Mouse (Mus musculus) midbrain, embryonic 15.5 days (tissue): ENCODE results near the gene Atp6v0c. TPM values are rescaled to one million over a fixed set of nuclear protein-coding genes. Genes with fewer than 3 reads are reported as not detected.
A peak's percentile ranks its signal among the peaks of the same experiment; 100 is the strongest.

Experiments used
- ATAC-seq: fragments of 200-750 bp; cut with Nextera tagmentation; replicated peaks from 2 replicates; pipeline ENCODE4 v1.8.0; 2017; ENCODE audit warnings: moderate TSS enrichment
- H3K27ac ChIP-seq: fragments of 300-500 bp; sonication (generic); 2 replicates; pipeline ENCODE4 v1.5.1; 2015; ENCODE audit warnings: mild to moderate bottlenecking, inconsistent platforms
- H3K27me3 ChIP-seq: fragments of 300-500 bp; sonication (generic); replicated peaks from 2 replicates; pipeline ENCODE4 v1.6.1; 2015; ENCODE audit warnings: inconsistent platforms
- H3K36me3 ChIP-seq: fragments of 300-500 bp; sonication (generic); replicated peaks from 2 replicates; pipeline ENCODE4 v1.6.1; 2015; ENCODE audit warnings: inconsistent platforms
- H3K4me1 ChIP-seq: fragments of 300-500 bp; sonication (generic); 2 replicates; pipeline ENCODE4 v1.6.1; 2015; ENCODE audit warnings: inconsistent platforms
- H3K4me2 ChIP-seq: fragments of 300-500 bp; sonication (generic); 2 replicates; pipeline ENCODE4 v1.6.1; 2015; ENCODE audit warnings: inconsistent platforms, mild to moderate bottlenecking, moderate library complexity
- H3K4me3 ChIP-seq: fragments of 300-500 bp; sonication (generic); 2 replicates; pipeline ENCODE4 v1.5.1; 2015; ENCODE audit warnings: mild to moderate bottlenecking, inconsistent platforms
- H3K9ac ChIP-seq: fragments of 300-500 bp; sonication (generic); 2 replicates; pipeline ENCODE4 v1.6.1; 2015; ENCODE audit warnings: mild to moderate bottlenecking, inconsistent platforms
- H3K9me3 ChIP-seq: fragments of 300-500 bp; sonication (generic); 2 replicates; pipeline ENCODE4 v1.6.1; 2016; ENCODE audit warnings: inconsistent platforms
- WGBS: fragments of 180-500 bp; shearing (Covaris S2); methylation state at CpG from one replicate; pipeline ENCODE4 v1.1.7; 2015; ENCODE audit warnings: mixed read lengths; 5-methylcytosine and 5-hydroxymethylcytosine counted together
- polyA plus RNA-seq: library from polyadenylated mRNA; unstranded; fragments of >200 nt; fragmentation: Nextera tagmentation; extraction: Ambion mirVana; gene quantifications from 2 replicates; pipeline ENCODE4 v1.2.1, GENCODE M21; 2015

The Atp6v0c gene
- polyA plus RNA-seq, 1 experiment from 2014 or later: 1,357 TPM

DNA sequence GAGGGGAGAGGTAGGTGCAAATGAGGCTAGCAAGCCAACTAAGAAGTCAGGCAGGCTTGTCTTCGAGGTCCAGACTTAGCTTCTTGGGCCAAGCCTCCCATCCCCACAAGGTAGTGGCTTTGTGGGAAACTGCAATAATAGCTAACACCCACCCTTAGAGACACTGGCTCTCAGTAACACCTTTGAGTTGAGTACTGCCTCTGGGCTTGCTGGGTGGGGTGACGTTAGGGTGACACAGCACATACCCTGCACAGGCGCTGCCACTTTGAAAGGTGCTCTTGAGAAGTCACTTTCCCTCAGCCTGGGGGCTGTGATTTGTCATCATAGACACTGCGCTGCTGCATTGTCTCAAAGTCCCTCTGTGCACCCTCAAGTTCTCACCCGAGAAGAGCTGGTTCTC is 24.3 kb upstream of the Atp6v0c start:
- Histone ChIP-seq H3K27ac (no peak overlapping the region), H3K27me3 (no peaks in the 10 kb centered on the region), H3K9ac (no peak overlapping the region), H3K4me2 (no peak overlapping the region), H3K4me1 (0 out of 2 replicates have a peak, but pooled peaks cover 2% of the 10 kb centered on the region), H3K36me3 (0 out of 2 replicates have a peak, but pooled peaks cover 3% of the 10 kb centered on the region), H3K4me3 (no peak overlapping the region), H3K9me3 (no peaks in the 10 kb centered on the region)
- ATAC-seq: no peak
- WGBS: 94% methylated on average over 5 of the region's 5 CpGs

DNA sequence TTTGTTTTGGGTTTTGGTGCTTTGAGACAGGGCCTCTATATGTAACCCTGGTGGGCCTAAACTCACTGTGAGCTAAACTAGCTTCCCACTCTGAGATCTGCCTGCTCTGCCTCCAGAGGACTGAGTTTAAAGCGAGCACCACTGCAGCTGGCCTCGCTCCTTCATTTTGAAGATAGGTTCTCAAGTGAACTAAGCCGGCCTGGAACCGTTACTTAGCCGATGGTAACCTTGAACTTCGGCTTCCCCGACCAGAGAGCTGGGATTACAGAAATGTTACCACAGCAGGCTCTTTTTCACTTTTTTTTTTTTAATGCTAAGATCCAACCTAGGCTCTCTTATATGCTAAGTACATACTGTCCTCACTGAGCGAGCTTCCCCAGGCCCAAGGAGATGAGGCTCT is 23.8 kb upstream of the Atp6v0c start:
- Histone ChIP-seq H3K9ac (no peak overlapping the region), H3K9me3 (no peaks in the 10 kb centered on the region), H3K4me2 (no peak overlapping the region), H3K27me3 (no peaks in the 10 kb centered on the region), H3K4me3 (no peak overlapping the region), H3K27ac (no peak overlapping the region), H3K36me3 (0 out of 2 replicates have a peak, but pooled peaks cover 3% of the 10 kb centered on the region), H3K4me1 (0 out of 2 replicates have a peak, but pooled peaks cover 2% of the 10 kb centered on the region)
- WGBS: 86% methylated on average over 8 of the region's 8 CpGs
- ATAC-seq: no peak

DNA sequence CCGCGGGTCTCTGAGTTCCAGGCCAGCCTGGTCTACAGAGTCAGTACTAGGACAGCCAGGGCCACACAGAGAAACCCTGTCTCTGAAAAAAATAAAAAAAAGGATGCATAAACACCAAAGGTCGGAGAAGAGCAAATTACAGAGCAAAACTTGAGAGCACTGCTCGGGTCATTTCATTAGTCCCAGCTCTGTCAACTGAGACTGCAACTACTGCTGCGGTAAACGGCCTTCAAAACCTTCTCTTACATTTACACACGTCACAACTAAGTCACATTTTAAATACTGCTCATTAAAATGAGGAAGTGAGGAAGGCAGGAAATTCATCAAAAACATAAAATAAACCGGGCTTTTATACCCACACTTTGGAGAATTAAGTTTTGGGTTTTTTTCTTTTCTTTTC is 23.3 kb upstream of the Atp6v0c start:
- Histone ChIP-seq H3K4me2 (no peak overlapping the region), H3K4me3 (no peak overlapping the region), H3K27ac (no peak overlapping the region), H3K27me3 (no peaks in the 10 kb centered on the region), H3K4me1 (0 out of 2 replicates have a peak, but pooled peaks cover 2% of the 10 kb centered on the region), H3K9me3 (no peaks in the 10 kb centered on the region), H3K9ac (no peak overlapping the region), H3K36me3 (peaks cover 3% of the 10 kb centered on the region; the same call in 1 of the 2 replicates)
- ATAC-seq: no peak
- WGBS: 81% methylated on average over 8 of the region's 8 CpGs

DNA sequence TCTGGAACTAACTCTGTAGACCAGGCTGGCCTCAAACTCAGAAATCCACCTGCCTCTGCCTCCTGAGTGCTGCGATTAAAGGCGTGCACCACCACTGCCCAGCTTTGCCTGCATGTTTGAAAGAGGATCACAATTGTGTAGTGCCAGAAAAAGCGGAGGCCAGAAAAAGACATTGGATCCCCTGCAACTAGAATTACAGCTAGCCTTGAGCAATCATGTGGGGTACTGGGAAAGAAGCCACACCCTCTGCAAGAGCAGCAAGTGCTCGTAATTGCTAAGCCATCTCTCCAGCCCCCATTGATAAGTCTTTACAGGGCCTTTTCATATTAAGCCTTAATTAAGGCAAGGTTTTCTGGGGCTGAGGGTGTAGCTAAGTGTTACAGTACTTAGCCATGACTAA is 22.0 kb upstream of the Atp6v0c start:
- Histone ChIP-seq H3K4me1 (no peaks in the 10 kb centered on the region), H3K9ac (no peak overlapping the region), H3K27ac (no peak overlapping the region), H3K4me3 (no peak overlapping the region), H3K27me3 (no peaks in the 10 kb centered on the region), H3K9me3 (no peaks in the 10 kb centered on the region), H3K4me2 (no peak overlapping the region), H3K36me3 (peaks cover 3% of the 10 kb centered on the region; the same call in 1 of the 2 replicates)
- no peak for ATAC-seq
- 75% methylated on average over 4 of the region's 4 CpGs for WGBS

DNA sequence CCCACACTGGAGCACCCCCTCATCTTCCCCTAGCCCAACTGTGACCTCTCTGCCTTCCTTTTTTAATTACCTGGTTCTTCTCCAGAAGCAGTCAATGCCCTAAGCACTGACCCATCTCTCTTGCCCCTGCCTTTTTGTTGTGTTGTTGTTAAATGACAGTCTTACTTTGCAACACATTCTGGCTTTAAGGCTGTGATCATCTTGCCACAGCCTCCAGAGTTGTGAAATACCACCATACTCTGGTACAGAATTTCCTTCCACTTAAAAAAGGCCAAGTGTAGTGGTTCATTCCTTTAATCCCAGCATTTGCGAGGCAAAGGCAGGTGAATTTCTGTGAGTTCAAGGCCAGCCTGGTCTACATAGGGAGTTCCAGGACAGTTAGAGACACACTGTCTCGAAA is 21.4 kb upstream of the Atp6v0c start:
- ATAC-seq: no peak
- H3K27ac ChIP-seq: no peak overlapping the region
- H3K36me3 ChIP-seq: peaks cover 3% of the 10 kb centered on the region; the same call in 1 of the 2 replicates
- H3K27me3 ChIP-seq: no peaks in the 10 kb centered on the region
- H3K4me1 ChIP-seq: no peaks in the 10 kb centered on the region
- H3K4me3 ChIP-seq: no peak overlapping the region
- H3K4me2 ChIP-seq: no peak overlapping the region
- no peaks in the 10 kb centered on the region for H3K9me3 ChIP-seq
- WGBS: 91% methylated on average over 2 of the region's 2 CpGs
- H3K9ac ChIP-seq: no peak overlapping the region

DNA sequence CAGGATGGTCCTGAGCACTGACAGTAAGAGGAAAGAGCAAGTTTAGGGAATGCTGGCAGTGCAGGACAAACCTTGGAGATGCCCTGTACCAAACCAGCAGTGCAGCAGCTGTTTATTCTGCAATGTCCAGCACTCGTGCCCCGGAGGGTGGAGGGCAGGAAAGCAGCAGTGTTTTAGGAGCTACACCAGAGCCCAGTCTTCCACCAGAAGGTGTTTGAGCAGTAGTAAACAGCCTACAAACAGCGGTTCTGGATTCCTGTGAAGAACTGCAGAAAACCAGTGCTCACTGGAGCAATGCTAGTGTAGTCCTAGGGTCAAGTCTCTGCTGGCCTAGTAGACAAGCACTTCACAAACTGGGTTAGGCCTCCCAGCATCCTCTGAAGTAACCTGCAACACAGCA is 4.8 kb upstream of the Atp6v0c start:
- 0 out of 2 replicates have a peak, but pooled peaks cover 3% of the 10 kb centered on the region for H3K36me3 ChIP-seq
- H3K4me3 ChIP-seq: no peak overlapping the region
- 80% methylated on average over 3 of the region's 3 CpGs for WGBS
- no peak for ATAC-seq
- H3K27me3 ChIP-seq: no peaks in the 10 kb centered on the region
- H3K4me2 ChIP-seq: no peak overlapping the region
- H3K4me1 ChIP-seq: peaks cover 7% of the 10 kb centered on the region
- no peak overlapping the region for H3K27ac ChIP-seq
- H3K9ac ChIP-seq: no peak overlapping the region
- H3K9me3 ChIP-seq: no peaks in the 10 kb centered on the region

DNA sequence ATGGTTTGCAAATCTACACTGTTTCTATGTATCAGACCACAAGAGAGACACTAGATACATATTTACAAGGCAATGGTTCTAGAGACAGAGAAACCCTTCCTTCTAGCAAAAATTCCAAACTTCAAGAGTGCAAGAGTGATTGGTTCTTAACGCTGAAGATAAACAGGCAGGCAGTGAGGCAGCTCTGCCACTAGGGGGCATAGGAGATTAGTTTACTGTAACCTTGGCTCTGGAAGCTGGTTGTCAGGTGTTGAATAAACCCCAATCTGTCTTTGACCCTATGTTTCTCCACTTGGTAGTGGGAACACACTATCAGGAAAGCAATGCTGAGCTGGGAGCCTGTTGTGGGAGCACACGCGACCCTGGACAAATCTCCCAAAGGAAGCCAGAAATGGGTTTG is 3.9 kb upstream of the Atp6v0c start:
- H3K4me2 ChIP-seq: no peak overlapping the region
- no peaks in the 10 kb centered on the region for H3K9me3 ChIP-seq
- H3K4me3 ChIP-seq: no peak overlapping the region
- H3K4me1 ChIP-seq: peaks cover 7% of the 10 kb centered on the region
- ATAC-seq: no peak
- WGBS: 0% methylated on average over 3 of the region's 3 CpGs
- no peaks in the 10 kb centered on the region for H3K36me3 ChIP-seq
- H3K9ac ChIP-seq: no peak overlapping the region
- no peak overlapping the region for H3K27ac ChIP-seq
- no peaks in the 10 kb centered on the region for H3K27me3 ChIP-seq

DNA sequence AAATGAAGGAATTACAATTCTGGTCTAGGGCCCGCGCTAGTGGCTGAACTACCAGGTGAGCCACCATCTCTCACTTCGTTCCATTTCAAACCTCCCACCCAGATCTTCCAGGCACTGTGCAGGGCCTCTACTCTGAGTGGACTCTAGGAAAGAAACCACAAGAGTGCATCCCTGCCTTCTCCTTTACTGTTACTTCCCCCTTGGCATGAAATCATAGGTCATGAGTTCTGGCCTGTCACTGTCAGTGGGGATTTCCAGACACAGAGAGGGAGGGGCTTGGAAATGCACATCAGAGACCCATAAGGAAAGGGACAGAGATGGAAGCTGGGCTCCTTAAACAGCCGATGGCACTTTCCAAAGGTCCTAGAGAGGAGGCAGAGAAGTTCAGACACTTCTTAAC is 2.2 kb upstream of the Atp6v0c start:
- WGBS: 89% methylated on average over 4 of the region's 4 CpGs
- ATAC-seq: no peak
- Histone ChIP-seq H3K4me1 (peaks cover 24% of the 10 kb centered on the region), H3K4me3 (no peak overlapping the region), H3K27me3 (no peaks in the 10 kb centered on the region), H3K27ac (no peak overlapping the region), H3K4me2 (no peak overlapping the region), H3K36me3 (peaks cover under 1% of the 10 kb centered on the region; the same call in 1 of the 2 replicates), H3K9me3 (no peaks in the 10 kb centered on the region), H3K9ac (no peak overlapping the region)

DNA sequence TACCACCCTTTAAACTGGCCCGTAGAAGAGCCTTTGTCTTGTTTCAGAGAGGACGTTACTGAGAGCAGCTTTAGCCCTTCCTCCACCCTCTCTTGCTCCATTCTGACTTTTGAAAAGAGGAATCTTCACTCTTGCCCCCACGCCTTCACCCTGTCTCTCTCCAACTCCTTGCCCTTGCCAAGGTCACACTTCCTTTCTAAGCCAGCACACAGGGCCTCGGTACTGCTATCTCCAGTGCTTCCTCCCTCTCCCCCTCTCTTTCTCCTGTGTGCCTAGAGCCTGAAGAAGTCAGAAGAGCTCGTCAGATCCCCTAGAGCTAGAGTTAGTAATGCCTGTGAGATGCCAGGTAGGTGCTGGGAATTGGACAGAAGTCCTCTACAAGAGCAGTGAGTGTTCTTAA is 1.2 kb upstream of the Atp6v0c start:
- 79% methylated on average over 5 of the region's 5 CpGs for WGBS
- H3K4me2 ChIP-seq: no peak overlapping the region

DNA sequence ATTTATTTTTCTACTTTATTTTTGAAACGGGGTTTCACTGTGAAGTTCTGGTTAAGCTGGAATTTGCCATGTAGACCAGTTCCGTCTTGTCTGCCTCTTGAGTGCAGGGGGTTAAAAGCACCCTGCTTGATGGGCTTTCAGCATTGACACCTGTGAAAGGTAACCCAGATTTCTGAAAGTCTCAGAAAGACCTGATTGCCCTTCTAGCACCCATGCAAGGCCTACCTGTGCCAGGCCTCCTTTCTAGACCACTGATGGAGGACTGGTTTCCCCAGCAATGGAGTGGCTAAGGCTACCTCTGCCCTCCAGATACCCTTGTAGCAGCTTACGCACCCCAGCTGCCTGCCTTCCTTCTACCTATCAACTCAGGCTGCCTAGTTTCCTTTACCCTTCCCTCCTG is 623 bp upstream of the Atp6v0c start:
- 67% methylated on average over 3 of the region's 3 CpGs for WGBS
- ATAC-seq: no peak
- H3K4me2 ChIP-seq: peak overlapping the region; percentile 70
- peaks cover 33% of the 10 kb centered on the region for H3K4me1 ChIP-seq
- H3K27ac ChIP-seq: peak overlapping the region; percentile 100
- H3K4me3 ChIP-seq: peak overlapping the region; percentile 97
- peak overlapping the region; percentile 94 for H3K9ac ChIP-seq
- H3K36me3 ChIP-seq: peaks cover 4% of the 10 kb centered on the region; the same call in 1 of the 2 replicates
- H3K27me3 ChIP-seq: no peaks in the 10 kb centered on the region
- no peaks in the 10 kb centered on the region for H3K9me3 ChIP-seq

More for the DNA sequence above, 1.2 kb upstream of the Atp6v0c start:
- Histone ChIP-seq H3K9me3 (no peaks in the 10 kb centered on the region), H3K9ac (no peak overlapping the region), H3K27me3 (no peaks in the 10 kb centered on the region), H3K4me3 (no peak overlapping the region), H3K36me3 (peaks cover 4% of the 10 kb centered on the region; the same call in 1 of the 2 replicates), H3K4me1 (peaks cover 29% of the 10 kb centered on the region), H3K27ac (no peak overlapping the region)
- no peak for ATAC-seq

DNA sequence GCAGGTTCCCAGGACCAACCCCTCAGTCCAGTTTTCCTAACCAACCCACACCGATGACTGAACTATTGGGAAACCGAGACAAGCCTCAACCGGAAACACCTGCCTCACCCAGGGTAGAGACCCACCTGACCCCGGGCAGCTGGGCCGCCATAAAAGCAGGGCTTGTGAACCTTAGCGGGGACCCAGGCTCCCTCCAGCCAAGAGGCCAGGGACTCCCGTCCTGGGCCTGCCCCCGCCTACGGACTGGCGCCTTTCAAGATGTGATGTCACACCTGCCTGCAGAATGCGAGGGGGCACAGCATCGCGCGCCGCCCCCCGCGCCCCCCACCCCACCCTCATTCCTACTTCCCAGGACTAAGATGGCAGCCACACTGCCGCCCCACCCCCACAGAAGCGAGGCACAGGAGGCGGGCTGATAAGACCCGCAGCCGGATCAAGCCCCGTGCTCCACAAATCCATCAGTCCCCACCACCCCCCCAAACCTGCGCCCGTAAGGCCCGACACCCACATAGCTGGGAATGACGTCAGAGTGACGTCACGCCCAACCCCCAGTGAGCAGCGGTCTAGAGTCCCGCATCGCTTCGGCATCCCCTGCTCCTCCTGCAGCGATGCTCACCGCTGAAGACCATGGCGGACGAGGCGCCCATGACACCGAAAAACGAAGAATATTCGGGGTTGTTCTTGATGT is 768 bp downstream of the Atp6v0c start:
- no peaks in the 10 kb centered on the region for H3K9me3 ChIP-seq
- peaks cover 4% of the 10 kb centered on the region; the same call in 1 of the 2 replicates for H3K36me3 ChIP-seq
- H3K4me2 ChIP-seq: peak overlapping the region; percentile 70
- peak; percentile 75 for ATAC-seq
- under 1% methylated on average over 40 of the region's 41 CpGs for WGBS
- peak overlapping the region; percentile 97 for H3K4me3 ChIP-seq
- peaks cover 33% of the 10 kb centered on the region for H3K4me1 ChIP-seq
- no peaks in the 10 kb centered on the region for H3K27me3 ChIP-seq
- H3K9ac ChIP-seq: peak overlapping the region; percentile 94
- H3K27ac ChIP-seq: peak overlapping the region; percentile 100

DNA sequence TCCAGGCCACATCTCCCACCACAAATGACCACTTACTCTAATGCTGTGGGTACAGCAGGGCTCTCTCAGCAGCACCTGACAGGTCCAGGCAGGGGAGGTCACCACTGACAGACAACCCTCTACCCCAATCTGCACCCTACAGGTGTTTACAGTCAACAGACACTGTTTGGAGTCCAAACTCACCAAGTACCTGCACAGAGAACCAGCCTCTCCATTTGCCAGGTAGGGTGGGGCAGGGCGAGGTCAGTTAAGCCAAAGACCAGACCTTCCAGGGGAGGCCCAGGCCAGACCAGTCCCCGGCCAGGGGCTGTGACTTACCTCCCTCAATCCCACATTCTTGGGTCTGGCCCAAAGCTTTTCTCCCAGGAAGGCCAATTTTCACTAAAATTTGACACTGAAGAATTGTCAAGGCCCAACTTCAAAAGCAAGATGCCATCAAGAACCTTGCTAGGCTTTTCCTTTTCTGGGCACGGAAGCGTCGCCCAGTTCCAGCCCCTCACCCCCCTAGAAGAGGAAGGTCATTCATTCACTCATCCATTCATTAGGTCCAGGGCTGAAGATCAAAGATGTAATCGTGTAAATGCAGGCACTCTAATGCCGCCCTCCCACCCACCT is 1.5 kb downstream of the Atp6v0c start:
- Histone ChIP-seq H3K4me2 (peak overlapping the region; percentile 70), H3K4me3 (peak overlapping the region; percentile 97), H3K9me3 (no peaks in the 10 kb centered on the region), H3K27me3 (no peaks in the 10 kb centered on the region), H3K9ac (peak overlapping the region; percentile 94), H3K36me3 (peaks cover 4% of the 10 kb centered on the region; the same call in 1 of the 2 replicates), H3K27ac (peak overlapping the region; percentile 100), H3K4me1 (peaks cover 37% of the 10 kb centered on the region)
- no peak for ATAC-seq
- WGBS: 56% methylated on average over 7 of the region's 7 CpGs
